Mouse (Mus musculus): Measurements from ENCODE around the gene Cldn34c2.
"Not testable (repeated sequence)": the region's sequence is repeated elsewhere in the genome, so short reads cannot be mapped to it uniquely, and the experiment has no call there.

Cldn34c2 gene

GRCm38 (mm10) chrX:123581400-123581799 is at the start of gene Cldn34c2:
Gene Cldn34c2, plus strand, starts transcription at chrX:123581700.
- not testable (repeated sequence) for DNase-seq (ENCODE audit: low spot score in 2 of 2)

- not testable (repeated sequence) for DNase-seq (ENCODE audit: low spot score in 2 of 2)
Measured at GRCm38 (mm10) chrX:123551378-123551777, 30.1 kb upstream of the Cldn34c2 start.

GRCm38 (mm10) chrX:123612158-123612828 is 30.8 kb downstream of the Cldn34c2 start:
- not testable (repeated sequence) for DNase-seq (ENCODE audit: low spot score in 2 of 2)

Measured in cerebellum, postnatal 4 days (tissue).